Mouse (Mus musculus) MEL (cell line): ENCODE data around the gene Slc39a11. TPM values are rescaled to one million over a fixed set of nuclear protein-coding genes. Genes with fewer than 3 reads are reported as not detected.
A peak's percentile ranks its signal among the peaks of the same experiment; 100 is the strongest.

ENCODE experiments used
- DNase-seq: peaks from one replicate; pipeline ENCODE4 v3.0.0; 2011; ENCODE audit warnings: low read depth, low spot score
- H3K27ac ChIP-seq: 2 replicates; pipeline ENCODE4 v1.5.1; 2012; ENCODE audit warnings: low read depth, mild to moderate bottlenecking, control low read depth, low read length, moderate library complexity; ENCODE audit not compliant: control insufficient read depth
- H3K27me3 ChIP-seq, 2 experiments: fragments of 150-350 bp in 1 of 2; sonication (generic) in 1 of 2; 2 replicates each; pipeline ENCODE4 v1.6.1; 2012; ENCODE audit warnings: low read length in 2 of 2, mild to moderate bottlenecking in 2 of 2, improper control_type of control experiment in 1 of 2, moderate library complexity in 1 of 2; ENCODE audit not compliant: insufficient read depth in 2 of 2, control insufficient read depth in 1 of 2
- H3K36me3 ChIP-seq, 2 experiments: 2 replicates each; pipeline ENCODE4 v1.6.1; 2012 to 2014; ENCODE audit warnings: low read length in 2 of 2, improper control_type of control experiment in 1 of 2, inconsistent platforms in 1 of 2, mild to moderate bottlenecking in 1 of 2; ENCODE audit not compliant: insufficient read depth in 2 of 2, control insufficient read depth in 1 of 2
- H3K4me1 ChIP-seq, 2 experiments: fragments of 150-350 bp in 1 of 2; sonication (generic) in 1 of 2; 2 replicates each; pipeline ENCODE4 v1.6.1; 2012; ENCODE audit warnings: low read length in 2 of 2, improper control_type of control experiment in 1 of 2, mild to moderate bottlenecking in 1 of 2; ENCODE audit not compliant: insufficient read depth in 2 of 2, control insufficient read depth in 1 of 2
- H3K4me3 ChIP-seq, 2 experiments: fragments of 150-350 bp in 1 of 2; sonication (generic) in 1 of 2; 2 replicates each; pipeline ENCODE4 v1.5.1; 2012; ENCODE audit warnings: low read depth in 2 of 2, low read length in 2 of 2, mild to moderate bottlenecking in 2 of 2, moderate library complexity in 2 of 2, control low read depth in 1 of 2, improper control_type of control experiment in 1 of 2; ENCODE audit not compliant: control insufficient read depth in 1 of 2, insufficient read depth in 1 of 2
- H3K79me2 ChIP-seq: 2 replicates; pipeline ENCODE4 v1.6.1; 2012; ENCODE audit warnings: mild to moderate bottlenecking, low read length, moderate library complexity; ENCODE audit not compliant: control insufficient read depth, poor library complexity, insufficient read depth
- H3K9ac ChIP-seq: 2 replicates; pipeline ENCODE4 v1.6.1; 2012; ENCODE audit warnings: low read depth, mild to moderate bottlenecking, control low read depth, low read length, moderate library complexity; ENCODE audit not compliant: control insufficient read depth, poor library complexity, severe bottlenecking
- H3K9me3 ChIP-seq: fragments of 150-350 bp; sonication (generic); replicated peaks from 2 replicates; pipeline ENCODE4 v1.6.1; 2012; ENCODE audit warnings: mild to moderate bottlenecking, low read length, improper control_type of control experiment, moderate library complexity; ENCODE audit not compliant: insufficient read depth
- CHD2 ChIP-seq: IDR thresholded peaks from 2 replicates; pipeline ENCODE4 v1.6.1; 2011; ENCODE audit warnings: low read length, improper control_type of control experiment
- CTCF ChIP-seq, 3 experiments: IDR thresholded peaks in 2 of 3; conservative IDR thresholded peaks in 1 of 3; 2 replicates each; pipeline ENCODE4 v1.5.1; 2011 to 2012; ENCODE audit warnings: low read length in 3 of 3, low read depth in 2 of 3, mild to moderate bottlenecking in 2 of 3, improper control_type of control experiment in 1 of 3, inconsistent platforms in 1 of 3, mixed read lengths in 1 of 3, moderate library complexity in 1 of 3; ENCODE audit not compliant: control insufficient read depth in 1 of 3, insufficient read depth in 1 of 3, poor library complexity in 1 of 3, severe bottlenecking in 1 of 3
- E2F4 ChIP-seq: IDR thresholded peaks from 2 replicates; pipeline ENCODE4 v1.6.1; 2011; ENCODE audit warnings: low read depth, low read length, improper control_type of control experiment, borderline replicate concordance
- ELF1 ChIP-seq: IDR thresholded peaks from 2 replicates; pipeline ENCODE4 v1.6.1; 2014; ENCODE audit warnings: low read depth, mild to moderate bottlenecking, inconsistent platforms, low read length, improper control_type of control experiment, moderate library complexity
- GABPA ChIP-seq: IDR thresholded peaks from 2 replicates; pipeline ENCODE4 v1.6.1; 2012; ENCODE audit warnings: low read depth, mild to moderate bottlenecking, inconsistent platforms, low read length, improper control_type of control experiment, moderate library complexity
- GATA1 ChIP-seq: IDR thresholded peaks from 2 replicates; pipeline ENCODE4 v1.6.1; 2011; ENCODE audit warnings: low read depth, low read length, improper control_type of control experiment
- JUND ChIP-seq: IDR thresholded peaks from 2 replicates; pipeline ENCODE4 v1.6.1; 2011; ENCODE audit warnings: low read depth, mild to moderate bottlenecking, improper control_type of control experiment, low read length
- KAT2A ChIP-seq: conservative IDR thresholded peaks from 2 replicates; pipeline ENCODE4 v1.6.1; 2012; ENCODE audit warnings: low read depth, low read length, improper control_type of control experiment, inconsistent platforms
- MAX ChIP-seq: IDR thresholded peaks from 2 replicates; pipeline ENCODE4 v1.6.1; 2011; ENCODE audit warnings: low read length, improper control_type of control experiment
- MXI1 ChIP-seq: IDR thresholded peaks from 2 replicates; pipeline ENCODE4 v1.6.1; 2011; ENCODE audit warnings: mild to moderate bottlenecking, low read depth, low read length, improper control_type of control experiment
- MYB ChIP-seq: IDR thresholded peaks from 2 replicates; pipeline ENCODE4 v1.6.1; 2011; ENCODE audit warnings: mild to moderate bottlenecking, low read depth, low read length, improper control_type of control experiment
- NELFE ChIP-seq: IDR thresholded peaks from 2 replicates; pipeline ENCODE4 v1.6.1; 2011; ENCODE audit warnings: low read depth, low read length, improper control_type of control experiment
- POLR2A ChIP-seq, 2 experiments: IDR thresholded peaks; 2 replicates each; pipeline ENCODE4 v1.6.1; 2011 to 2012; ENCODE audit warnings: low read length in 2 of 2, mild to moderate bottlenecking in 2 of 2, control low read depth in 1 of 2, improper control_type of control experiment in 1 of 2, low read depth in 1 of 2, moderate library complexity in 1 of 2; ENCODE audit not compliant: control insufficient read depth in 1 of 2, insufficient read depth in 1 of 2, poor library complexity in 1 of 2
- POLR2AphosphoS5 ChIP-seq: IDR thresholded peaks from 2 replicates; pipeline ENCODE4 v1.6.1; 2012; ENCODE audit warnings: low read depth, borderline replicate concordance, mild to moderate bottlenecking, inconsistent platforms, low read length, moderate library complexity, mixed read lengths
- SMC3 ChIP-seq: IDR thresholded peaks from 2 replicates; pipeline ENCODE4 v1.6.1; 2011; ENCODE audit warnings: low read depth, low read length, improper control_type of control experiment
- TAL1 ChIP-seq: IDR thresholded peaks from 2 replicates; pipeline ENCODE4 v1.6.1; 2012; ENCODE audit warnings: mild to moderate bottlenecking, inconsistent platforms, low read length, moderate library complexity, mixed read lengths
- TBP ChIP-seq: IDR thresholded peaks from 2 replicates; pipeline ENCODE4 v1.8.0; 2011; ENCODE audit warnings: low read depth, low read length, improper control_type of control experiment
- TCF12 ChIP-seq: IDR thresholded peaks from 2 replicates; pipeline ENCODE4 v1.6.1; 2014; ENCODE audit warnings: low read depth, mild to moderate bottlenecking, inconsistent platforms, low read length, improper control_type of control experiment, moderate library complexity
- UBTF ChIP-seq: IDR thresholded peaks from 2 replicates; pipeline ENCODE4 v1.6.1; 2012; ENCODE audit warnings: low read depth, mild to moderate bottlenecking, inconsistent platforms, low read length, improper control_type of control experiment, moderate library complexity, borderline replicate concordance; ENCODE audit not compliant: insufficient read depth
- USF1 ChIP-seq: IDR thresholded peaks from 2 replicates; pipeline ENCODE4 v1.6.1; 2014; ENCODE audit warnings: low read depth, mild to moderate bottlenecking, inconsistent platforms, low read length, improper control_type of control experiment, moderate library complexity
- ZKSCAN1 ChIP-seq: IDR thresholded peaks from 2 replicates; pipeline ENCODE4 v1.6.1; 2012; ENCODE audit warnings: low read depth, mild to moderate bottlenecking, inconsistent platforms, low read length, improper control_type of control experiment, moderate library complexity
- polyA plus RNA-seq, 2 experiments: library from polyadenylated mRNA; stranded (reverse) in 1 of 2; unstranded in 1 of 2; fragments of >175 nt in 1 of 2; fragments of >200 nt in 1 of 2; gene quantifications; 2 replicates each; pipeline versions ENCODE4 v1.2.1 to v1.2.4; 2012; ENCODE audit warnings: low replicate concordance in 2 of 2, low read depth in 1 of 2; ENCODE audit not compliant: insufficient read length in 2 of 2, insufficient read depth in 1 of 2, missing spikeins in 1 of 2
- total RNA-seq: library from RNA; depleted of rRNA; stranded (reverse); fragments of 300-350 nt; gene quantifications from 2 replicates; pipeline ENCODE4 v1.2.3, GENCODE M21; 2012

Gene Slc39a11
- total and polyA plus RNA-seq, 3 experiments: 34.2 to 45.6 TPM; not detected in 1

- H3K4me3 ChIP-seq: no peak overlapping the region
- no peaks in the 10 kb centered on the region for H3K79me2 ChIP-seq
- no peak for DNase-seq
- no peaks in the 10 kb centered on the region for H3K27me3 ChIP-seq
- no peak overlapping the region for H3K27ac ChIP-seq
- TF ChIP-seq SMC3 (no peak), MAX (no peak), GABPA (no peak), POLR2AphosphoS5 (no peak), TBP (no peak), ELF1 (no peak), USF1 (no peak), MXI1 (no peak), NELFE (no peak), ZKSCAN1 (no peak), TAL1 (no peak), CTCF (IDR thresholded peaks at IDR 0.05 in 2 of 3, conservative IDR thresholded peaks at IDR 0.05 in 1 of 3; ENCODE audit: control insufficient read depth in 1 of 3, insufficient read depth in 1 of 3, low read depth in 2 of 3, low read length in 3 of 3, poor library complexity in 1 of 3, severe bottlenecking in 1 of 3) (no peak), GATA1 (no peak)
- H3K4me1 ChIP-seq: peaks cover 0 to 12% of the 10 kb centered on the region in 2 experiments; a peak in 2 of 4 replicates
- H3K9ac ChIP-seq: no peak overlapping the region
- H3K36me3 ChIP-seq: no peaks in the 10 kb centered on the region
- H3K9me3 ChIP-seq: no peaks in the 10 kb centered on the region
Observed at GRCm38 (mm10) chr11:113507716-113508480, 142.0 kb downstream of the Slc39a11 start.

- Histone ChIP-seq H3K79me2 (no peaks in the 10 kb centered on the region), H3K36me3 (no peaks in the 10 kb centered on the region), H3K4me1 (peaks cover 0 to 6% of the 10 kb centered on the region in 2 experiments; a peak in 2 of 4 replicates), H3K9me3 (no peaks in the 10 kb centered on the region), H3K9ac (no peak overlapping the region), H3K27ac (no peak overlapping the region), H3K27me3 (no peaks in the 10 kb centered on the region), H3K4me3 (no peak overlapping the region)
- no peak for TF ChIP-seq ELF1
- TF ChIP-seq CHD2: no peak
- TF ChIP-seq GABPA: no peak
- no peak for TF ChIP-seq GATA1
- TF ChIP-seq TCF12: no peak
- TF ChIP-seq E2F4: no peak
- TF ChIP-seq SMC3: no peak
- no peak for TF ChIP-seq JUND
- TF ChIP-seq POLR2A (IDR thresholded peaks at IDR 0.05; ENCODE audit: control insufficient read depth in 1 of 2, insufficient read depth in 1 of 2, low read depth in 1 of 2, low read length in 2 of 2, poor library complexity in 1 of 2): no peak
- TF ChIP-seq ZKSCAN1: no peak
- no peak for TF ChIP-seq UBTF
- TF ChIP-seq KAT2A: no peak
- no peak for TF ChIP-seq MYB
- no peak for TF ChIP-seq CTCF (IDR thresholded peaks at IDR 0.05 in 2 of 3, conservative IDR thresholded peaks at IDR 0.05 in 1 of 3; ENCODE audit: control insufficient read depth in 1 of 3, insufficient read depth in 1 of 3, low read depth in 2 of 3, low read length in 3 of 3, poor library complexity in 1 of 3, severe bottlenecking in 1 of 3)
- peak; percentile 44 for DNase-seq
Observed at GRCm38 (mm10) chr11:113505551-113506160, 144.2 kb downstream of the Slc39a11 start.
